Mouse (Mus musculus): ENCODE data around the gene Pms1. TPM values are rescaled to one million over a fixed set of nuclear protein-coding genes. Genes with fewer than 3 reads are reported as not detected.
"Not testable (repeated sequence)": the region's sequence is repeated elsewhere in the genome, so short reads cannot be mapped to it uniquely, and the experiment has no call there.

Gene Pms1
- polyA plus RNA-seq, 1 experiment = 0.18 TPM

DNA sequence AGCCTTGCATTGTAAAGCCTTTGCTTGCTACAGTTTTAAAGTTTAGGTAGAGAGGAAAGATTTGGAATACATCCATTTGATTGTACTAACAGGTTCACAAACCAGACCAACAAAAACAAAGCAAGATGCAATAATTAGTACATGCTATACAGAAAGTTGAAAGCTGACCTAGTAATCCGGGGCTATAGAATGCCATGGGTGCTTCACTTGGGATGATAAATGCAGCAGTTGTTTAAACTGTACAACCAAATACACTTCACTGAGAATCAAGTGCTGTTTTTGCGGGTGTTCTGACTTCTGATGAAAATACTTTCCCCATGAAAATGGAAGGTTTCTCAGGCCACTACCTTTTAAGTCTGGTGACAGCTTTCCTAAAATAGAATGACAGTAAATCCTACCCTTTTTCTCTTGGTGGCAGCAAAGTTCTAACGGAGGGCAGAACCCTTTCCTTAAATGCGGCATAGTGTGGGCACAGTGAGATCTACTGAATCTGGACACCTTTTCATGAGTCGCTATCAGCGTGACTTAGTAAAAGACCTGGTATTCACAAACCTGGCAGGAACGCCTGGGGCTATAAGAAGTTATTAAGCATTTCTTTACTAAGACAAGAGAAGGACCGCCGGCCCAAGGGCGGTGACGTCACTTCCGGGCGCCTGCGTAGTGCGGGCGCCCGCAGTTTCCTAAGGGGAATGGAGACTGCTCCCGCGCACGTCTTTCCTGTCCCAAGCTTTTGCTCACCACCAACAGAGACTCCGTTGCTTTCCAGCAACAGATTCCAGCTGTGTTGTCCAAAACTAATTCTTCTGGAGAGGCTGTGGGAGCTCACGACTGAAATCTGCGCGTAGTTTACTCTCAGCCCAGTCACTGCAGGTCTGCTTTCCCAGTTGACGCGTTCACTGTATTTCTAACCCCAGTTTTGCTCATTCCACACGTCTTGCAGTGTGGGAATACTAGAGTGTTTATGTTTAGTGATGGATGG, 16.5 kb upstream of the Pms1 start, which contains the start of gene Osgepl1:
Gene Osgepl1 (plus strand): TSS at position 636 of the 979 bp plus-strand sequence.
- Histone ChIP-seq H3K4me3 (replicated peaks) (peak within 1 kb of the TSS; percentile 86), H3K4me1 (ENCODE audit: control insufficient read depth) (peaks cover 11% of the 10 kb centered on the region), H3K9me3 (ENCODE audit: control insufficient read depth, low read length) (no peaks in the 10 kb centered on the region), H3K27me3 (ENCODE audit: control insufficient read depth) (no peaks in the 10 kb centered on the region), H3K36me3 (ENCODE audit: control insufficient read depth) (peaks cover 58% of the 10 kb centered on the region)
- TF ChIP-seq GATA1 (IDR thresholded peaks at IDR 0.05; ENCODE audit: low read length) (no peak), TAL1 (IDR thresholded peaks at IDR 0.05; ENCODE audit: low read length) (no peak)

DNA sequence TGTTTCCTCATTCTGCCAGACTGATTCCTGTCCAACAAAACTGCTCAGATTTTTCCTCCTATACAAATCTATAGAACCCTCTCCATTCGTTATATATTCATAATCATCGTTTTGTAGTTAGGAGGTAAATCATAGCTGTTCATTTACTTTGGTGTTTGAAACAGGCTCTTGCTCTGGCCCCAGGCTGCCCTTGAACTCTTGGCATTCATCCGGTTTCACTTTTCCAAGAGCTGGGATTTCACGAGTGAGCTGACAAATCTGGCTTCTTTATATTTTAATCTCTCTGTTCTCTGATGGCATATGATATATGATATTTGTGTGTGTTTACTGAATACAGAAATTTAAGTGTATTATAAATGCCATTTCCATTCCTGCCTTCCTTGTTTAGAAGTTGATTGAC, 3.7 kb upstream of the Pms1 start:
- peaks cover 22% of the 10 kb centered on the region for H3K4me1 ChIP-seq (ENCODE audit: control insufficient read depth)
- no peaks in the 10 kb centered on the region for H3K27me3 ChIP-seq (ENCODE audit: control insufficient read depth)
- no peak overlapping the region for H3K4me3 ChIP-seq (replicated peaks)
- TF ChIP-seq GATA1 (IDR thresholded peaks at IDR 0.05; ENCODE audit: low read length) (no peak), TAL1 (IDR thresholded peaks at IDR 0.05; ENCODE audit: low read length) (no peak)
- peaks cover 60% of the 10 kb centered on the region for H3K36me3 ChIP-seq (ENCODE audit: control insufficient read depth)
- no peaks in the 10 kb centered on the region for H3K9me3 ChIP-seq (ENCODE audit: control insufficient read depth, low read length)

DNA sequence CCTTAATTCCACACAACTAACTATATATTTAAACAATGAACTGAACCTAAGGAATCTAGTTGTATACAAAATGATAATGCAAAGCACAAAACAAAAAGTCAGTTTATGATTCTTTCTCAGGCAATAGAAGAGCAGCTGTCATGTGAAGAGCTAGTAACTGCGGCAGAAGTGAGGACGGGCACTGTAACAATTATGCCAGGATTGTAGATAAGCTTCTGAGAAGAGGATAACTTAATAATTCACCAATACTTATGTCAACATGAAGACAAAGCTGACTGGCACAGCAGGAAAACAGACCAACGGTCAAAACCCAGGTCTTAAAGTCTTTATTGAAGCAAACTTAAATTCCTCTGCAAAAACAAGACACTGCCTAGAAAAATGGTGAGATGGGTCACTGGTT, 5.6 kb downstream of the Pms1 start:
- no peak for TF ChIP-seq TAL1 (IDR thresholded peaks at IDR 0.05; ENCODE audit: low read length)
- no peak for TF ChIP-seq GATA1 (IDR thresholded peaks at IDR 0.05; ENCODE audit: low read length)
- no peaks in the 10 kb centered on the region for H3K27me3 ChIP-seq (ENCODE audit: control insufficient read depth)
- H3K9me3 ChIP-seq (ENCODE audit: control insufficient read depth, low read length) = peaks cover 4% of the 10 kb centered on the region; the same call in 1 of the 2 replicates
- peaks cover 32% of the 10 kb centered on the region for H3K36me3 ChIP-seq (ENCODE audit: control insufficient read depth)
- no peak overlapping the region for H3K4me3 ChIP-seq (replicated peaks)
- H3K4me1 ChIP-seq (ENCODE audit: control insufficient read depth) = peaks cover 10% of the 10 kb centered on the region

DNA sequence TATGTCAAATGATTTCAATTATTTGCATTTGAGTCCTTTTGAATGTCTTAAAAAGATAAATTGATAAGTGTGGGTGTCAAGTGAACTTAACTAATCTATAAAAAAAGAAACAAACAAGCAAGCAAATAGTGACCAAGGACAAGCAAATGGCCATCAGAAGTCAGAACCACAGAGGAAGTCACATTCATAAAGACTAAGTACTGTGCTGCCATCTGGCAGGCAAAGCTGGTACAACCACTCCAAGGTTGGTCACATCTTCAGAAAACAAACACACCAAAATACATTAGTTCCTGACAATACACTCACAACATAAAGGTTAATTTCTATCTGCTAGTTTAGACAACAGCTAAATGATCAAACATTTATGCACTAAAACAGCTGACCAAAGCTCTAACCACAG, 24.2 kb downstream of the Pms1 start:
- peaks cover 27% of the 10 kb centered on the region for H3K36me3 ChIP-seq (ENCODE audit: control insufficient read depth)
- H3K9me3 ChIP-seq (ENCODE audit: control insufficient read depth, low read length) = no peaks in the 10 kb centered on the region
- no peak overlapping the region for H3K4me3 ChIP-seq (replicated peaks)
- TF ChIP-seq TAL1 (IDR thresholded peaks at IDR 0.05; ENCODE audit: low read length) (no peak), GATA1 (IDR thresholded peaks at IDR 0.05; ENCODE audit: low read length) (no peak)
- no peaks in the 10 kb centered on the region; the same call in 1 of the 2 replicates for H3K4me1 ChIP-seq (ENCODE audit: control insufficient read depth)
- no peaks in the 10 kb centered on the region for H3K27me3 ChIP-seq (ENCODE audit: control insufficient read depth)

DNA sequence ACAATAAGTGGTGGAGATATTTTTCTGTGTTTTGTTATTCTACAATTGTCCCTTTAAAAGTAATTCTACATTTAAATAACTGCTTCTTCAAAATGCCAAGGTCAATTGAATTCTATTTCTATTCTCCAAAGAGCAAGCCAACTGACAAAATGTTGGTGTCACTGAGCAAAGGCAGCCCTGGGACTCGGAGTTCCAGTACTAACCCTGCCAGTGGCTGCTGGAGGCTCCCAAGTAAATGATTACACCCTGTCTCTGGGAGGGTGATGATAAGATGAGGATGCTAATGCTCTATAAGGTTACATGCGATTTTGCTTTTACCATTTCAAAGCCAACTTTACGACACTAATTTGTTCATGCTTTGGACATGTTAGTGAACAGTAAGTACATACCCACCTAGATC, 26.9 kb downstream of the Pms1 start:
- H3K36me3 ChIP-seq (ENCODE audit: control insufficient read depth) = peaks cover 29% of the 10 kb centered on the region
- H3K4me3 ChIP-seq (replicated peaks) = no peak overlapping the region
- no peaks in the 10 kb centered on the region; the same call in 1 of the 2 replicates for H3K4me1 ChIP-seq (ENCODE audit: control insufficient read depth)
- TF ChIP-seq GATA1 (IDR thresholded peaks at IDR 0.05; ENCODE audit: low read length) = no peak
- TF ChIP-seq TAL1 (IDR thresholded peaks at IDR 0.05; ENCODE audit: low read length) = no peak
- 0 out of 2 replicates have a peak, but pooled peaks cover under 1% of the 10 kb centered on the region for H3K9me3 ChIP-seq (ENCODE audit: control insufficient read depth, low read length)
- H3K27me3 ChIP-seq (ENCODE audit: control insufficient read depth) = no peaks in the 10 kb centered on the region

DNA sequence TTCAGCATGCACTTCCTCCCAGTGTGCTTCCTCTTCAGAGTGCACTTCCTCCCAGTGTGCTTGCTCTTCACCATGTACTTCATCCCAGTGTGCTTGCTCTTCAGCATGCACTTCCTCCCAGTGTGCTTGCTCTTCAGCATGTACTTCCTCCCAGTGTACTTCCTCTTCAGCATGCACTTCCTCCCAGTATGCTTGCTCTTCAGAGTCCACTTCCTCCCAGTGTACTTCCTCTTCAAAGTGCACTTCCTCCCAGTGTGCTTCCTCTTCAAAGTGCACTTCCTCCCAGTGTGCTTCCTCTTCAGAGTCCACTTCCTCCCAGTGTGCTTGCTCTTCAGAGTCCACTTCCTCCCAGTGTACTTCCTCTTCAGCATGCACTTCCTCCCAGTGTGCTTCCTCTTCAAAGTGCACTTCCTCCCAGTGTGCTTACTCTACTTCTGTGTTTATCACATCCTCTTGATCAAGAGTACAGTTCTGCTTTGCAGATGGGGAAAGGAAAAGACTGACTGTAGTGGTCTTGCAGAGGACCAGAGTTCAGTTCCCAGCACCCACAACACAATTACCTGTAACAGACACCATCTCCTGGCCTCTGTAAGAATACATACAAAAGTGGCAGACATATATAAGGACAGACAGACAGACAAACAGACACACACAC, 31.7 kb downstream of the Pms1 start:
- peaks cover 19% of the 10 kb centered on the region for H3K36me3 ChIP-seq (ENCODE audit: control insufficient read depth)
- H3K9me3 ChIP-seq (ENCODE audit: control insufficient read depth, low read length); H3K27me3 ChIP-seq (ENCODE audit: control insufficient read depth); H3K4me1 ChIP-seq (ENCODE audit: control insufficient read depth); H3K4me3 ChIP-seq (replicated peaks): not testable (repeated sequence)

DNA sequence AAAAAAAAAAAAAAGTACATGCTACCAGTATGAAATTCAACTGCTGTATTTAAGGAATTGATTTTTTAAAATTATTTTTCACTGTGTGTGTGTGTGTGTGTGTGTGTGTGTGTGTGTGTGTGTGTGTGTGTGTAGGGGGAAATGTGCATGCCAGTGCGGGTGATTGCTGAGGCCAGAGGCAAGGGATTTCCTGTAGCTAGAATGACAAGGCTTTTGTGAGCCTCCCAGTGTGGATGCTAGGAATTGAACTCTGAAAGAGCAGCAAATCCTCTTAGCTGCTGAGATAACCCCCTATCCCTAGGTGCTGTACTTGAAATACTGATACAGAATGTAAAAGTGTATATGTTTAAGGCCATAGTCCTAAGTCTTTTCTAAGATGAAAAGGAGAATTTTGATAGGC, 70.8 kb downstream of the Pms1 start:
- Histone ChIP-seq H3K36me3 (ENCODE audit: control insufficient read depth) (peaks cover 11% of the 10 kb centered on the region), H3K4me3 (replicated peaks) (no peak overlapping the region), H3K9me3 (ENCODE audit: control insufficient read depth, low read length) (no peaks in the 10 kb centered on the region), H3K4me1 (ENCODE audit: control insufficient read depth) (no peaks in the 10 kb centered on the region), H3K27me3 (ENCODE audit: control insufficient read depth) (no peaks in the 10 kb centered on the region)
- TF ChIP-seq GATA1 (IDR thresholded peaks at IDR 0.05; ENCODE audit: low read length) (no peak), TAL1 (IDR thresholded peaks at IDR 0.05; ENCODE audit: low read length) (no peak)

DNA sequence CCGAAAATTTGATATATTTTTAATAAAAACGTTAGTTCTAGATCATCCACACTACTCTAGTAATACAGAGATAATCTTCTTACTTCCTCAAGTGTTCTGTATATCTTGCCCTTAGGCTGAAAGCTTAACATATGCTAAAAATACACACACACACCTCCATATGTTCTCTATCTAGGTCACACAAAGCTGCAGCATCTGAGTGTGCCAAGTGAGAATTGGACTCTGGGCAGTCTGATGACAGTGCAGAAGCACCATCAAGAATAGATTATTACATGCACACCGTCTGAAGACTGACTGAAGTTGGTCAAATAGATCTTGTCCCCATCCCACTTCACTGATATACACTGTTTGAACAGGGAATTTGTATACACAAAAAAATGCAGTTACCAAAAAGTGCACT, 71.2 kb downstream of the Pms1 start:
- H3K4me3 ChIP-seq (replicated peaks) = no peak overlapping the region
- no peaks in the 10 kb centered on the region for H3K27me3 ChIP-seq (ENCODE audit: control insufficient read depth)
- no peak for TF ChIP-seq TAL1 (IDR thresholded peaks at IDR 0.05; ENCODE audit: low read length)
- TF ChIP-seq GATA1 (IDR thresholded peaks at IDR 0.05; ENCODE audit: low read length) = no peak
- peaks cover 11% of the 10 kb centered on the region for H3K36me3 ChIP-seq (ENCODE audit: control insufficient read depth)
- H3K4me1 ChIP-seq (ENCODE audit: control insufficient read depth) = no peaks in the 10 kb centered on the region
- H3K9me3 ChIP-seq (ENCODE audit: control insufficient read depth, low read length) = no peaks in the 10 kb centered on the region

DNA sequence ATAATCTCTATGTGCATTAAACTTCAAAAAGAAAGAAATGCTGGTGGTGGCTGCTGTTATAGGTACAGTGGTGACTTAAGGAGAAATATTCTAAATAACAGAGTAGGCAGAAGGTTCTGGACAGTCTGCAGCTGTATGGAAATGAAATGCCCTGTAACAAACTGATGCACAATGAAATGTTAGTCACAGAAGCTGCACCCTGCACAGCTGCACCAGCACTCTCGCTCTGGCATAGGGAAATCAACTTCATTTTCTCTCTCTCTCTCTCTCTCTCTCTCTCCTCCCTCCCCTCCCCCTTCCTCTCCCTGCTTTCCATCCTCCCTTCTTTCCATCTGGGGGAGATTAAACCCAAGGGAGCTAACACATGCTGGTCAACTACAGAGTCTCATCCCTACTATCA, 72.0 kb downstream of the Pms1 start:
- H3K4me3 ChIP-seq (replicated peaks) = no peak overlapping the region
- no peaks in the 10 kb centered on the region for H3K27me3 ChIP-seq (ENCODE audit: control insufficient read depth)
- no peaks in the 10 kb centered on the region for H3K9me3 ChIP-seq (ENCODE audit: control insufficient read depth, low read length)
- TF ChIP-seq TAL1 (IDR thresholded peaks at IDR 0.05; ENCODE audit: low read length) (no peak), GATA1 (IDR thresholded peaks at IDR 0.05; ENCODE audit: low read length) (no peak)
- peaks cover 7% of the 10 kb centered on the region for H3K36me3 ChIP-seq (ENCODE audit: control insufficient read depth)
- H3K4me1 ChIP-seq (ENCODE audit: control insufficient read depth) = no peaks in the 10 kb centered on the region
